Mouse (Mus musculus) urinary bladder, postnatal 0 days (tissue): ENCODE results near the gene Slco6c1. TPM values are rescaled to one million over a fixed set of nuclear protein-coding genes. Genes with fewer than 3 reads are reported as not detected.

ENCODE experiments used
- polyA plus RNA-seq: library from polyadenylated mRNA; unstranded; fragments of >200 nt; fragmentation: Nextera tagmentation; extraction: Ambion mirVana; gene quantifications from 2 replicates; pipeline ENCODE4 v1.2.1, GENCODE M21; 2015

Slco6c1 gene
- not detected in 2 replicates for polyA plus RNA-seq

GRCm38 (mm10) chr1:97128201-97128600, at the start of gene Slco6c1:
Gene Slco6c1, minus strand, starts transcription at chr1:97128301.

